Mouse (Mus musculus) T-cell, adult 2 months (primary cell): ENCODE measurements around the gene Asb13.

ENCODE experiments used
- DNase-seq: peaks from one replicate; pipeline ENCODE4 v3.0.0; 2022; ENCODE audit warnings: low spot score

Asb13 gene

GRCm38 (mm10) chr13:3665308-3665723 is 31.5 kb downstream of the Asb13 start:
- DNase-seq: peak; percentile 48

DNA sequence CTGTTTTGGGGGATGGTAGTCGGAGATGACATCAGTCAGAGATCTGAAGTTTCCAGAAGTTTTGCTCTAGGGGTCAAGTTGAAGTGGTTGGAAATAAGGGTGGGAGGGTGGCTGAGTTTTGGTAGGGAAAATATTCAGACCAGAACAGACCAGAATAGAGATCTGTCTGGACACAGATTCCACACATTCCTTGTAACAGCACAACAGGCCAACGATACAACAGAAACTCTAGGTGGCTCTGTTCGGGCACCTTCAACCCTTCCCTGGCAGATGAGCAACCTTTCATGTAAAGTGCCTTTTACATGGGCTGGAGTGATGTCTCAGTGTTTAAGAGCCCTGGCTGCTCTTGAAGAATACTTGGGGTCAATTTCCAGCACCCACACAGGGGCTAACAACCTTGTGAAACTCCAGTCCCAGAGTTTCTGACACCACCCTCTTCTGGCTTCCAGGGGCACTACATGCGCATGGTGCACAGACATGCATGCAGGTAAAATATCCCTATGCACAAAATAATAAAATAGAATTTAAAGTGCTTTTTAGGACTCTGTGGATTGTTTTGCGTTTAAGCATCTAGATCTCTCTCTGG is 33.5 kb downstream of the Asb13 start:
- DNase-seq: no peak

DNA sequence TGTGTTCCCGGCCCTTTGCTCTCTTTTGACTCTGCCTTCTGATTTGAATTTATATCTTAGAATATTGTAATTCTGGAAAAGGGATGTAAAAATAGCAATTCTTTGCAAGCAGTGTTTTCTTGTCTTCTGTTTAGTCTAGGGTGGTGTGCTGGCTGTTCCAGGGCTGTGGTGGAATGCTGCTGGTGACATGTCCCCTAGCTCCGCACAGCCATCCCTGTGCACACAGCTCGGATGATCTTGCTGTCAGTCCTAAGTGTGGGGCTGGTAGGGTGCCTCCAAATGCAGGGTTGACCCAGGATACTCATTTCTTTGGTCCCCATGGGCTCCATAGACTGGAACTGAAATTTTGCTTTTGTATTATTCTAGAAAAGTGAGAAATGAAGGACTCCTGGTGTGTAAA is 34.2 kb downstream of the Asb13 start:
- no peak for DNase-seq

DNA sequence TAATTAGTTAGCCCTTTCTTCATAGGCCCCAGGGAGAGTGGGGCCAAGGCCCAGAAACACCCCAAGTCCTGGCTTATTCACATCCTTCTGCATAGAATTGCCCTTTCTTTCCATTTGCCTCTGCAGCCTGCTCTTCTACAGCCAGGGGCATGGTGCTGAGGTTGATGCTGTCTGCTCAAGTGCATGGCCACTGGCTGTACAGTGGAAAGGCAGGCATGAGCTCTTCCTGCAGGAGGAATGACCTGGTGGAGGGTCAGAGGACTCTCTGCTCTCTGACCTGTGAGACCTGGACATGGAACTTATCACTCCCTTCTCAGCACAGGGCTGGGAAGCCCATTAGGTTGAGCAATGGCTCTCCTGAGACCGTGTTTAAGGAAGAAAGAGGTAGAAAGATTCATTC is 35.8 kb downstream of the Asb13 start:
- DNase-seq: no peak

- DNase-seq: no peak
Observed at GRCm38 (mm10) chr13:3670039-3670438, 36.2 kb downstream of the Asb13 start.

DNA sequence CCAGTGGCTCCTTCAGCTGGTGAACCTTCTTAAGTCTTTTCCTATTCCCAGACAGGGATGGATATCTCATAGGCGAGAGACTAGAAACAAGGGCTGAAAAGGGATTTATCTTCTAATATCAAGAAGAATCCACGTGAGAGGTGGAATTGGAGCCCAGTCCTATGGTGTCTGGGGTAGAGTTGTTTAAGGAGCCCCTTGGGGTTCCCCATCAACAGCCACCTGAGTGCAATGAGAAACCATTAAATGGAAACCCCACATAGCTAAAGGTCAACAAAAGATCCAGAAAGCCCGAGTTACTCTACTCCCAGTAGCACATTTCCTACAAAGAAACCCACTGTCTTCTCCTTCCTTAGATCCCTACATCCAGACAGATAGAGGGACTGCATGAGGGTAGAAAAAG is 39.3 kb downstream of the Asb13 start:
- DNase-seq: no peak

GRCm38 (mm10) chr13:3673622-3674021 is 39.8 kb downstream of the Asb13 start:
- no peak for DNase-seq

- DNase-seq: no peak
Observed at GRCm38 (mm10) chr13:3675855-3676254, 42.0 kb downstream of the Asb13 start.

DNA sequence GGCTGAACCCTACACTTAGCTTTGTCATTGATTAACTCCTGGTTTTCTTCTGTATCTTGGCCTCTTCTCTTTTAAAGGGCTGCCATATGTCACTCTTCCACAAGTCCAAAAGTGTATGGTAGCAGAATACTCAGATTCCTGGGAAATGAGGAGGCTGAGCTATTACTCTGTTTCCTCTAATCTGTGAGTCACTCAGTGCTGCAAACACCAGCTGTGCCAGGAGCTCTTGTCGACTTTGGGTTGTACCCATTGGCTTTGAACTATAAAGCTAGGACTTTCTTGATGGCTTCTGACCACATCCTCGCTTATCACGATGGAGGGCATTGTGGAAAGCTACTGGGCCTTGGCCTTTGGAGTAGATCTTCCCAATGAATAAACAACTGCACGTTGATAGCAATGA is 45.3 kb downstream of the Asb13 start:
- no peak for DNase-seq

GRCm38 (mm10) chr13:3686306-3686705 is 52.5 kb downstream of the Asb13 start:
- DNase-seq: no peak

GRCm38 (mm10) chr13:3694599-3695343 is 60.9 kb downstream of the Asb13 start:
- DNase-seq: no peak

GRCm38 (mm10) chr13:3696977-3697735 is 63.3 kb downstream of the Asb13 start:
- DNase-seq: no peak

- DNase-seq: no peak
Observed at GRCm38 (mm10) chr13:3700752-3701151, 66.9 kb downstream of the Asb13 start.
